Mouse (Mus musculus): Measurements from ENCODE around the gene Rtn4rl1.

DNA sequence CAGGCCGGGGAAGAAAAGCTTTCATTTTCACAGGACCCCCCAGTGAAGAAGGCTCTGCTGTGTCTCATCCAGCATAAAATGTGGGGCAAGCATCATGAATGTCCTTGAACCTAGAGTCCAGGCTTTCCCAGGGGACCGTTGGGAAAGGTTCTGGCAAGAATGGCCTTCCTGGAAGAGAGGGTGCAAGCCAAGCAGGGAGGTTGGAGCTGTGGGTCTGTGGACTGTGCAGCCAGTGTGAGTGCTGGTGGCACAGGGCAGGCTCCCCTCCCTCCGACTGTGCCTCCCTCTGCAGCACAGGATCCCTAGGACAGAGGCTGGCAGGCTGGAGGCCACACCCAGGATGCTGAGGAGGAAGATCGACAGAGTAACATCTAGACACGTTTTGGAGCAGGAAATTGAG, 69.2 kb downstream of the Rtn4rl1 start:
- TF ChIP-seq CTCF (IDR thresholded peaks at IDR 0.05; ENCODE audit: low read depth, low read length) = no peak
- no peak for TF ChIP-seq POLR2A (IDR thresholded peaks at IDR 0.05; ENCODE audit: extremely low read depth, insufficient read depth, low read length)

Measured in liver, adult 2 months (tissue).